Mouse (Mus musculus) CD4-positive, CD25-positive, alpha-beta regulatory T cell, adult 2 months (primary cell): ENCODE measurements around the gene Bag1.

Source experiments
- DNase-seq: peaks from one replicate; pipeline ENCODE4 v3.0.0-alpha.2; 2012; ENCODE audit warnings: low read depth, low spot score

Bag1 gene

GRCm38 (mm10) chr4:40948160-40948708, at the start of gene Bag1, which contains the start of gene Chmp5:
Gene Bag1 (minus strand): TSS chr4:40948294.
Gene Chmp5 (plus strand): TSS chr4:40948407.
- peak; percentile 98 for DNase-seq

GRCm38 (mm10) chr4:40996302-40996701, 48.2 kb upstream of the Bag1 start:
- no peak for DNase-seq

- DNase-seq: no peak
These were observed 41.5 kb upstream of the Bag1 start for GRCm38 (mm10) chr4:40989633-40990032.

GRCm38 (mm10) chr4:40983686-40984085, 35.6 kb upstream of the Bag1 start:
- DNase-seq: no peak

- DNase-seq: no peak
These were observed 34.4 kb upstream of the Bag1 start for GRCm38 (mm10) chr4:40982486-40982885.

GRCm38 (mm10) chr4:40979430-40979829, 31.3 kb upstream of the Bag1 start:
- no peak for DNase-seq

GRCm38 (mm10) chr4:40976651-40977050, 28.6 kb upstream of the Bag1 start:
- no peak for DNase-seq

GRCm38 (mm10) chr4:40975678-40976077, 27.6 kb upstream of the Bag1 start:
- no peak for DNase-seq

GRCm38 (mm10) chr4:40974011-40974410, 25.9 kb upstream of the Bag1 start:
- no peak for DNase-seq

GRCm38 (mm10) chr4:40971744-40972143, 23.6 kb upstream of the Bag1 start:
- DNase-seq: peak; percentile 77

- DNase-seq: peak; percentile 97
These were observed 23.0 kb upstream of the Bag1 start, which contains the start of gene Nfx1 for GRCm38 (mm10) chr4:40970842-40971701. Gene Nfx1 (plus strand): TSS chr4:40970906.

- no peak for DNase-seq
These were observed 22.4 kb upstream of the Bag1 start for GRCm38 (mm10) chr4:40970592-40970841.

- peak; percentile 39 for DNase-seq
These were observed 21.9 kb upstream of the Bag1 start for GRCm38 (mm10) chr4:40969781-40970591.

- no peak for DNase-seq
These were observed 21.1 kb upstream of the Bag1 start for GRCm38 (mm10) chr4:40969161-40969560.

- no peak for DNase-seq
These were observed 15.4 kb upstream of the Bag1 start for GRCm38 (mm10) chr4:40963536-40963935.

- DNase-seq: no peak
These were observed 7.8 kb upstream of the Bag1 start for GRCm38 (mm10) chr4:40955942-40956341.

- peak; percentile 65 for DNase-seq
These were observed 5.4 kb upstream of the Bag1 start for GRCm38 (mm10) chr4:40953521-40953920.

GRCm38 (mm10) chr4:40947565-40948159, 432 bp downstream of the Bag1 start:
- no peak for DNase-seq

- DNase-seq: no peak
These were observed 1.5 kb downstream of the Bag1 start for GRCm38 (mm10) chr4:40946516-40947121.

- no peak for DNase-seq
These were observed 4.4 kb downstream of the Bag1 start for GRCm38 (mm10) chr4:40943651-40944050.

- no peak for DNase-seq
These were observed 9.3 kb downstream of the Bag1 start for GRCm38 (mm10) chr4:40938793-40939192.
